30 mouse cellular contexts compared by ENCODE assay signal in genomic region chr16:16826223-16826622, GRCm38 (mm10). TPM values are rescaled to one million over a fixed set of nuclear protein-coding genes. Genes with fewer than 3 reads are reported as not detected.
DNase-seq lines count a peak whose midpoint lies in the region; ATAC-seq and TF ChIP-seq lines count a peak whose summit lies in the region.
"Had no signal": no experiment of that assay in that cellular context is flagged by ENCODE, and none has a peak within 500 bp of the region (broad histone marks: within the 10 kb centered on the region; RNA-seq: fewer than 3 reads in every experiment).

No protein-coding gene starts in this region.

- H3K9me3 ChIP-seq in ES-Bruce4 (replicated peaks; ENCODE audit: control insufficient read depth, insufficient read depth, low read length, poor library complexity, severe bottlenecking) = no peaks in the 10 kb centered on the region
- H3K9me3 ChIP-seq: G1E had no signal

- ATAC-seq in erythroid progenitor cell, adult 5-6 weeks (replicated peaks; ENCODE audit: low FRiP score, poor library complexity, severe bottlenecking) = no peak
- ATAC-seq: activated CD4-positive, CD25-positive, alpha-beta regulatory T cell, adult 4 months; CD4-positive, CD25-positive, alpha-beta regulatory T cell, adult 4 months; Patski had no signal

- H3K4me3 ChIP-seq in ES-Bruce4 (ENCODE audit: low read depth, low read length) = no peak overlapping the region

- peak overlapping the region; percentile 34 for H3K27ac ChIP-seq in ES-Bruce4 (ENCODE audit: insufficient read depth, low read length)

- H3K9ac ChIP-seq in ES-Bruce4 (ENCODE audit: low read depth, poor library complexity, severe bottlenecking) = no peak overlapping the region

- no peak for TF ChIP-seq EP300 in ES-Bruce4 (IDR thresholded peaks at IDR 0.05; ENCODE audit: insufficient read depth, low read depth, low read length)

- H3K27me3 ChIP-seq in ES-Bruce4 (ENCODE audit: control insufficient read depth, insufficient read depth, low read length, poor library complexity, severe bottlenecking) = no peaks in the 10 kb centered on the region

- no peak for TF ChIP-seq CTCF in ES-Bruce4 (IDR thresholded peaks at IDR 0.05; ENCODE audit: low read depth, low read length)

- no peak for TF ChIP-seq POLR2A in ES-Bruce4 (IDR thresholded peaks at IDR 0.05; ENCODE audit: insufficient read depth, low read length)

- no peaks in the 10 kb centered on the region for H3K36me3 ChIP-seq in ES-Bruce4 (ENCODE audit: control insufficient read depth, insufficient read depth, low read length, poor library complexity, severe bottlenecking)
- H3K36me3 ChIP-seq: G1E had no signal

- peak; percentile 56 for DNase-seq in R1 (ENCODE audit: low read depth, low spot score)
- peak; percentile 31 for DNase-seq in ZHBTc4 (ENCODE audit: low read depth, low spot score)
- no peak for DNase-seq in Muller cell, postnatal 12 days (ENCODE audit: inconsistent ontology term)
- no peak for DNase-seq in testis, postnatal 14 days (ENCODE audit: low spot score)
- DNase-seq: adrenal gland, adult 2 months; adrenal gland, adult 8-10 months; adrenal gland, postnatal 10 days; adrenal gland, postnatal 14 days; adrenal gland, postnatal 25 days; adrenal gland, postnatal 36 days; B cell, adult 2 months; cerebellum, adult 11 months; cerebellum, adult 11-12 months; cerebellum, adult 18-20 months; cerebellum, adult 2 months; cerebellum, adult 8-10 months; cerebellum, adult 9-10 months; cerebellum, adult 9-11 months had no signal

- peaks cover 7% of the 10 kb centered on the region for H3K4me1 ChIP-seq in ES-Bruce4 (ENCODE audit: control insufficient read depth, insufficient read depth, low read length)

RNA-seq across cellular contexts. Expression of gene Spag6l, which starts 3.0 kb away (rescaled TPM):
- polyA plus RNA-seq in ES-Bruce4 (2011; ENCODE audit: insufficient read depth, insufficient read length, low read depth, missing spikeins) = 0.64 and 1.2 TPM in 2 replicates
- not detected in 2 replicates for total RNA-seq in erythroid progenitor cell, adult 5-6 weeks (2015; ENCODE audit: low replicate concordance)
- 3.6 TPM in 1 of 2 replicates, not detected in the other for total RNA-seq in erythroid progenitor cell, adult 5-6 weeks (2017; ENCODE audit: low replicate concordance)
- total RNA-seq: CH12.LX, MEL had no signal
- polyA plus RNA-seq: adrenal gland, adult 2 months; C2C12; CD4-positive, CD25-positive, alpha-beta regulatory T cell, adult 4 months; G1E had no signal

RNA-seq across cellular contexts. Expression of gene Igll1, which starts 37.6 kb away (rescaled TPM):
- polyA plus RNA-seq in ES-Bruce4 (2011; ENCODE audit: insufficient read depth, insufficient read length, low read depth, missing spikeins) = not detected in 2 replicates
- 46.9 and 57.8 TPM in 2 replicates for total RNA-seq in erythroid progenitor cell, adult 5-6 weeks (2015; ENCODE audit: low replicate concordance)
- total RNA-seq in erythroid progenitor cell, adult 5-6 weeks (2017; ENCODE audit: low replicate concordance) = 2.7 and 10.8 TPM in 2 replicates
- total RNA-seq: adrenal gland, adult 18-20 months; adrenal gland, adult 2 months; adrenal gland, adult 8-10 months; adrenal gland, postnatal 25 days; adrenal gland, postnatal 36 days; adrenal gland, postnatal 4 days; CH12.LX; MEL had no signal
- polyA plus RNA-seq: adrenal gland, adult 2 months; brain, embryonic 14.5 days; C2C12; CD4-positive, CD25-positive, alpha-beta regulatory T cell, adult 4 months; cerebellum, adult 2 months; G1E; Patski had no signal

RNA-seq across cellular contexts. Expression of gene Top3b, which starts 44.3 kb away (rescaled TPM):
- polyA plus RNA-seq in ES-Bruce4 (2011; ENCODE audit: insufficient read depth, insufficient read length, low read depth, missing spikeins) = 195 and 196 TPM in 2 replicates
- 18.0 and 33.5 TPM in 2 replicates for total RNA-seq in erythroid progenitor cell, adult 5-6 weeks (2015; ENCODE audit: low replicate concordance)
- 11.9 and 24.3 TPM in 2 replicates for total RNA-seq in erythroid progenitor cell, adult 5-6 weeks (2017; ENCODE audit: low replicate concordance)

RNA-seq across cellular contexts. Expression of gene Vpreb1, which starts 44.4 kb away (rescaled TPM):
- 2.6 and 3.4 TPM in 2 replicates for polyA plus RNA-seq in ES-Bruce4 (2011; ENCODE audit: insufficient read depth, insufficient read length, low read depth, missing spikeins)
- total RNA-seq in erythroid progenitor cell, adult 5-6 weeks (2015; ENCODE audit: low replicate concordance) = 19.1 and 29.8 TPM in 2 replicates
- 8.5 and 11.7 TPM in 2 replicates for total RNA-seq in erythroid progenitor cell, adult 5-6 weeks (2017; ENCODE audit: low replicate concordance)
- total RNA-seq: adrenal gland, postnatal 14 days; MEL had no signal
- polyA plus RNA-seq: cerebellum, adult 2 months had no signal

Comparison
In these comparisons a context has a peak if more than half of its experiments do, and no peak if none do; other contexts are left out.
1. DNase-seq: peak in R1 (single experiment) and ZHBTc4 (single experiment); none in Muller cell, postnatal 12 days (single experiment) and testis, postnatal 14 days (single experiment).